Mouse (Mus musculus) limb, embryonic 10.5 days (tissue): ENCODE measurements around the gene Hoxc9. TPM values are rescaled to one million over a fixed set of nuclear protein-coding genes. Genes with fewer than 3 reads are reported as not detected.

Experiments
- DNase-seq: peaks from one replicate; pipeline ENCODE4 v3.0.0-alpha.2; 2017; ENCODE audit warnings: low spot score
- H3K27ac ChIP-seq: fragments of 300-500 bp; sonication (generic); 2 replicates; pipeline ENCODE4 v1.5.1; 2016; ENCODE audit warnings: mild to moderate bottlenecking
- H3K27me3 ChIP-seq: fragments of 300-500 bp; sonication (generic); 2 replicates; pipeline ENCODE4 v1.6.1; 2016; ENCODE audit warnings: low read depth, mild to moderate bottlenecking; ENCODE audit not compliant: poor library complexity, severe bottlenecking
- H3K36me3 ChIP-seq: fragments of 300-500 bp; sonication (generic); 2 replicates; pipeline ENCODE4 v1.6.1; 2016; ENCODE audit warnings: mild to moderate bottlenecking, moderate library complexity
- H3K4me1 ChIP-seq: fragments of 300-500 bp; sonication (generic); 2 replicates; pipeline ENCODE4 v1.6.1; 2016
- H3K4me3 ChIP-seq: fragments of 300-500 bp; sonication (generic); 2 replicates; pipeline ENCODE4 v1.5.1; 2016; ENCODE audit warnings: mild to moderate bottlenecking, moderate library complexity
- H3K9me3 ChIP-seq: fragments of 300-500 bp; sonication (generic); replicated peaks from 2 replicates; pipeline ENCODE4 v1.6.1; 2016; ENCODE audit warnings: mild to moderate bottlenecking
- WGBS: fragments of 180-500 bp; shearing (Covaris S2); methylation state at CpG from one replicate; pipeline ENCODE4 v1.1.7; 2016; 5-methylcytosine and 5-hydroxymethylcytosine counted together
- polyA plus RNA-seq: library from polyadenylated mRNA; unstranded; fragments of >200 nt; fragmentation: Nextera tagmentation; extraction: Ambion mirVana; gene quantifications from 2 replicates; pipeline ENCODE4 v1.2.1, GENCODE M21; 2016

The Hoxc9 gene
- polyA plus RNA-seq, 1 experiment from 2014 or later: 6.9 TPM

- Histone ChIP-seq H3K36me3 (no peaks in the 10 kb centered on the region), H3K27ac (peak overlapping the region; percentile 93), H3K4me3 (peak overlapping the region; percentile 58), H3K27me3 (peaks cover 100% of the 10 kb centered on the region), H3K9me3 (no peaks in the 10 kb centered on the region), H3K4me1 (peaks cover 63% of the 10 kb centered on the region)
- 2% methylated on average over 13 of the region's 13 CpGs for WGBS
- DNase-seq: no peak
Observed at GRCm38 (mm10) chr15:102962492-102962891, 13.7 kb upstream of the Hoxc9 start.

GRCm38 (mm10) chr15:102963259-102963658 is 13.0 kb upstream of the Hoxc9 start:
- Histone ChIP-seq H3K4me1 (peaks cover 58% of the 10 kb centered on the region), H3K27ac (peak overlapping the region; percentile 93), H3K27me3 (peaks cover 100% of the 10 kb centered on the region), H3K36me3 (no peaks in the 10 kb centered on the region), H3K4me3 (peak overlapping the region; percentile 58), H3K9me3 (no peaks in the 10 kb centered on the region)
- 2% methylated on average over 8 of the region's 8 CpGs for WGBS
- no peak for DNase-seq

- peak overlapping the region; percentile 93 for H3K27ac ChIP-seq
- no peaks in the 10 kb centered on the region for H3K9me3 ChIP-seq
- no peaks in the 10 kb centered on the region for H3K36me3 ChIP-seq
- H3K4me3 ChIP-seq: peak overlapping the region; percentile 58
- DNase-seq: peak; percentile 84
- peaks cover 100% of the 10 kb centered on the region for H3K27me3 ChIP-seq
- WGBS: under 1% methylated on average over 28 of the region's 28 CpGs
- H3K4me1 ChIP-seq: peaks cover 57% of the 10 kb centered on the region
Observed at GRCm38 (mm10) chr15:102963671-102964640, 12.3 kb upstream of the Hoxc9 start.

- Histone ChIP-seq H3K27me3 (peaks cover 100% of the 10 kb centered on the region), H3K36me3 (no peaks in the 10 kb centered on the region), H3K27ac (peak overlapping the region; percentile 93), H3K4me3 (peak overlapping the region; percentile 58), H3K9me3 (no peaks in the 10 kb centered on the region), H3K4me1 (peaks cover 48% of the 10 kb centered on the region)
- WGBS: 2% methylated on average over 26 of the region's 26 CpGs
- DNase-seq: peak; percentile 71
Observed at GRCm38 (mm10) chr15:102965003-102965891, 11.0 kb upstream of the Hoxc9 start.

GRCm38 (mm10) chr15:102965892-102966775 is 10.1 kb upstream of the Hoxc9 start:
- Histone ChIP-seq H3K4me3 (peak overlapping the region; percentile 58), H3K27ac (peak overlapping the region; percentile 93), H3K4me1 (peaks cover 41% of the 10 kb centered on the region), H3K36me3 (no peaks in the 10 kb centered on the region), H3K27me3 (peaks cover 100% of the 10 kb centered on the region), H3K9me3 (no peaks in the 10 kb centered on the region)
- peak; percentile 99 for DNase-seq
- WGBS: 1% methylated on average over 30 of the region's 30 CpGs

GRCm38 (mm10) chr15:102966776-102967311 is 9.4 kb upstream of the Hoxc9 start, which contains the start of gene Hoxc10:
Hoxc10 (plus strand) TSS chr15:102966796.
- peak; percentile 66 for DNase-seq
- 3% methylated on average over 27 of the region's 27 CpGs for WGBS
- Histone ChIP-seq H3K36me3 (no peaks in the 10 kb centered on the region), H3K9me3 (no peaks in the 10 kb centered on the region), H3K4me1 (peaks cover 38% of the 10 kb centered on the region), H3K27me3 (peaks cover 100% of the 10 kb centered on the region), H3K4me3 (peak within 1 kb of the TSS; percentile 58), H3K27ac (peak within 1 kb of the TSS; percentile 93)

GRCm38 (mm10) chr15:102967312-102967510 is 9.0 kb upstream of the Hoxc9 start, which contains the start of gene Hoxc5:
Hoxc5 (plus strand) TSS chr15:102967443.
- Histone ChIP-seq H3K9me3 (no peaks in the 10 kb centered on the region), H3K4me3 (peak within 1 kb of the TSS; percentile 58), H3K36me3 (no peaks in the 10 kb centered on the region), H3K27me3 (peaks cover 100% of the 10 kb centered on the region), H3K27ac (peak within 1 kb of the TSS; percentile 93), H3K4me1 (peaks cover 39% of the 10 kb centered on the region)
- DNase-seq: no peak
- WGBS: 3% methylated on average over 12 of the region's 12 CpGs

GRCm38 (mm10) chr15:102967511-102968397 is 8.5 kb upstream of the Hoxc9 start:
- Histone ChIP-seq H3K4me3 (peak overlapping the region; percentile 58), H3K27me3 (peaks cover 100% of the 10 kb centered on the region), H3K36me3 (no peaks in the 10 kb centered on the region), H3K4me1 (peaks cover 43% of the 10 kb centered on the region), H3K9me3 (no peaks in the 10 kb centered on the region), H3K27ac (peak overlapping the region; percentile 93)
- 1% methylated on average over 34 of the region's 34 CpGs for WGBS
- no peak for DNase-seq

GRCm38 (mm10) chr15:102969296-102969695 is 6.9 kb upstream of the Hoxc9 start:
- no peaks in the 10 kb centered on the region for H3K9me3 ChIP-seq
- H3K27ac ChIP-seq: peak overlapping the region; percentile 93
- peaks cover 38% of the 10 kb centered on the region for H3K4me1 ChIP-seq
- no peak for DNase-seq
- H3K36me3 ChIP-seq: no peaks in the 10 kb centered on the region
- WGBS: 35% methylated on average over 1 of the region's 1 CpGs
- peaks cover 100% of the 10 kb centered on the region for H3K27me3 ChIP-seq
- H3K4me3 ChIP-seq: peak overlapping the region; percentile 58; the same call in 1 of the 2 replicates

- DNase-seq: no peak
- no peaks in the 10 kb centered on the region for H3K36me3 ChIP-seq
- peak overlapping the region; percentile 29 for H3K4me3 ChIP-seq
- no peaks in the 10 kb centered on the region for H3K9me3 ChIP-seq
- under 1% methylated on average over 12 of the region's 12 CpGs for WGBS
- peaks cover 100% of the 10 kb centered on the region for H3K27me3 ChIP-seq
- H3K27ac ChIP-seq: peak overlapping the region; percentile 33; the same call in 1 of the 2 replicates
- H3K4me1 ChIP-seq: peaks cover 37% of the 10 kb centered on the region
Observed at GRCm38 (mm10) chr15:102970740-102971139, 5.5 kb upstream of the Hoxc9 start.

GRCm38 (mm10) chr15:102972254-102972653 is 4.0 kb upstream of the Hoxc9 start:
- H3K4me1 ChIP-seq: peaks cover 40% of the 10 kb centered on the region
- H3K27me3 ChIP-seq: peaks cover 100% of the 10 kb centered on the region
- H3K9me3 ChIP-seq: no peaks in the 10 kb centered on the region
- H3K4me3 ChIP-seq: peak overlapping the region; percentile 46
- no peak for DNase-seq
- H3K36me3 ChIP-seq: no peaks in the 10 kb centered on the region
- peak overlapping the region; percentile 79 for H3K27ac ChIP-seq
- 1% methylated on average over 21 of the region's 21 CpGs for WGBS
